Comparison of ENCODE assay signal across 27 mouse cellular contexts in the genomic region with DNA sequence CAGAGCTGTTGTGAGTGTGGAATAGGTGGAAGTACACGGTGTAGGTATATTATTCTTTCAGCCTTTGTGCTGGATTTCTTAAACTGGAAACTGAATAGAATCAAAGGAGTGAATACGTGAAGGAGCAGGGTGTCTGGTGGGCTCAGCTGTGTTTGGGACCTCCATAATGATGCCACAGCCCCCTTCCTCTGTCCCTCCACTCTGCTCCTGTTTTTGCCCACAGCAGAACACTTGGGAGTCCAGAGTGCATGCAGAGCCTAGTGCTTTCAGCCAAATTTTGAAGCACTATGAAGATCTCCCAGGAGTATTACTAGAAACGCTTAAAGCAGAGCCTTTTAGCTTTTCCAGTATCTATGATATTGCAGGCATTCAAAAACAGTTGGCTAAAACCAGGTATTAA.
DNase-seq lines count a peak whose midpoint lies in the region; ATAC-seq and TF ChIP-seq lines count a peak whose summit lies in the region.
"Had no signal": no experiment of that assay in that cellular context is flagged by ENCODE, and none has a peak within 500 bp of the region (broad histone marks: within the 10 kb centered on the region; RNA-seq: fewer than 3 reads in every experiment).

No protein-coding gene starts in this region.

- ATAC-seq in midbrain, embryonic 13.5 days: peak; percentile 67; the same call in 1 of the 2 replicates
- no peak; the same call in 1 of the 2 replicates for ATAC-seq in midbrain, postnatal 0 days (ENCODE audit: low FRiP score)
- peak; percentile 72; the same call in 1 of the 2 replicates for ATAC-seq in midbrain, embryonic 16.5 days
- peak; percentile 35; the same call in 1 of the 2 replicates for ATAC-seq in neural tube, embryonic 15.5 days (ENCODE audit: low FRiP score)

- peaks cover 22% of the 10 kb centered on the region for H3K4me1 ChIP-seq in midbrain, embryonic 13.5 days (replicated peaks)
- H3K4me1 ChIP-seq in midbrain, postnatal 0 days (ENCODE audit: insufficient read depth, low read length): no peaks in the 10 kb centered on the region
- H3K4me1 ChIP-seq in midbrain, embryonic 16.5 days (ENCODE audit: control insufficient read depth, insufficient read depth, low read length): peaks cover 7% of the 10 kb centered on the region; the same call in 1 of the 2 replicates
- peaks cover 12% of the 10 kb centered on the region for H3K4me1 ChIP-seq in neural tube, embryonic 15.5 days
- H3K4me1 ChIP-seq: embryonic facial prominence, embryonic 10.5 days; embryonic facial prominence, embryonic 13.5 days had no signal

- H3K27me3 ChIP-seq in midbrain, embryonic 13.5 days: no peaks in the 10 kb centered on the region
- H3K27me3 ChIP-seq in midbrain, postnatal 0 days (ENCODE audit: insufficient read depth, low read length): no peaks in the 10 kb centered on the region
- H3K27me3 ChIP-seq in midbrain, embryonic 16.5 days (ENCODE audit: control insufficient read depth, insufficient read depth, low read depth, low read length): no peaks in the 10 kb centered on the region
- H3K27me3 ChIP-seq in neural tube, embryonic 15.5 days (replicated peaks): no peaks in the 10 kb centered on the region
- H3K27me3 ChIP-seq: CH12.LX; embryonic facial prominence, embryonic 13.5 days; forebrain, embryonic 12.5 days; forebrain, embryonic 15.5 days; hindbrain, embryonic 12.5 days; hindbrain, embryonic 15.5 days; Patski had no signal

- no peak overlapping the region for H3K4me2 ChIP-seq in midbrain, embryonic 13.5 days (replicated peaks)
- H3K4me2 ChIP-seq in midbrain, postnatal 0 days (ENCODE audit: low read depth, low read length, poor library complexity, severe bottlenecking): no peak overlapping the region
- H3K4me2 ChIP-seq in midbrain, embryonic 16.5 days (ENCODE audit: low read length): no peak overlapping the region
- no peak overlapping the region for H3K4me2 ChIP-seq in neural tube, embryonic 15.5 days
- H3K4me2 ChIP-seq: embryonic facial prominence, embryonic 13.5 days; forebrain, embryonic 12.5 days; forebrain, embryonic 15.5 days; heart, embryonic 11.5 days; hindbrain, embryonic 12.5 days; hindbrain, embryonic 15.5 days had no signal

- H3K27ac ChIP-seq in midbrain, embryonic 13.5 days: peak overlapping the region; percentile 67
- no peak overlapping the region for H3K27ac ChIP-seq in midbrain, postnatal 0 days (ENCODE audit: low read depth, low read length)
- H3K27ac ChIP-seq in midbrain, embryonic 16.5 days (ENCODE audit: low read length): peak overlapping the region; percentile 50
- no peak overlapping the region for H3K27ac ChIP-seq in neural tube, embryonic 15.5 days (replicated peaks)
- H3K27ac ChIP-seq: embryonic facial prominence, embryonic 10.5 days; embryonic facial prominence, embryonic 13.5 days; forebrain, embryonic 12.5 days; forebrain, embryonic 15.5 days; hindbrain, embryonic 12.5 days; hindbrain, embryonic 15.5 days had no signal

- no peak overlapping the region for H3K9ac ChIP-seq in midbrain, embryonic 13.5 days (replicated peaks)
- H3K9ac ChIP-seq in midbrain, postnatal 0 days (replicated peaks; ENCODE audit: low read length, poor library complexity, severe bottlenecking): no peak overlapping the region
- H3K9ac ChIP-seq in midbrain, embryonic 16.5 days (ENCODE audit: low read depth, low read length): no peak overlapping the region
- H3K9ac ChIP-seq in neural tube, embryonic 15.5 days (replicated peaks): no peak overlapping the region
- H3K9ac ChIP-seq: embryonic facial prominence, embryonic 13.5 days; forebrain, embryonic 12.5 days; forebrain, embryonic 15.5 days; hindbrain, embryonic 12.5 days; hindbrain, embryonic 15.5 days had no signal

- H3K36me3 ChIP-seq in midbrain, embryonic 13.5 days: no peaks in the 10 kb centered on the region
- H3K36me3 ChIP-seq in midbrain, postnatal 0 days (ENCODE audit: insufficient read depth, low read length): no peaks in the 10 kb centered on the region
- no peaks in the 10 kb centered on the region for H3K36me3 ChIP-seq in midbrain, embryonic 16.5 days (ENCODE audit: control insufficient read depth, insufficient read depth, low read length)
- no peaks in the 10 kb centered on the region for H3K36me3 ChIP-seq in neural tube, embryonic 15.5 days
- H3K36me3 ChIP-seq: embryonic facial prominence, embryonic 10.5 days; embryonic facial prominence, embryonic 13.5 days; forebrain, embryonic 12.5 days; forebrain, embryonic 15.5 days; G1E; hindbrain, embryonic 12.5 days; hindbrain, embryonic 15.5 days had no signal

- TF ChIP-seq POLR2A in brain, embryonic 14.5 days (IDR thresholded peaks at IDR 0.05; ENCODE audit: borderline replicate concordance, extremely low read depth, insufficient read depth, insufficient read length, poor library complexity, severe bottlenecking): no peak

- TF ChIP-seq CTCF in midbrain, postnatal 0 days (IDR thresholded peaks at IDR 0.05): no peak
- no peak for TF ChIP-seq CTCF in brain, embryonic 14.5 days (IDR thresholded peaks at IDR 0.05; ENCODE audit: borderline replicate concordance, extremely low read depth, insufficient read depth, insufficient read length)

- H3K4me3 ChIP-seq in midbrain, embryonic 13.5 days (replicated peaks): no peak overlapping the region
- H3K4me3 ChIP-seq in midbrain, postnatal 0 days (ENCODE audit: low read depth, low read length): no peak overlapping the region
- H3K4me3 ChIP-seq in midbrain, embryonic 16.5 days (ENCODE audit: low read depth, low read length): no peak overlapping the region
- no peak overlapping the region for H3K4me3 ChIP-seq in neural tube, embryonic 15.5 days (replicated peaks)
- H3K4me3 ChIP-seq: embryonic facial prominence, embryonic 10.5 days; embryonic facial prominence, embryonic 13.5 days; erythroblast, embryonic 14.5 days; forebrain, embryonic 12.5 days; forebrain, embryonic 15.5 days; hindbrain, embryonic 12.5 days; hindbrain, embryonic 15.5 days had no signal

- no peak for DNase-seq in midbrain, postnatal 0 days (ENCODE audit: low spot score)
- DNase-seq in brain, embryonic 14.5 days (ENCODE audit: low read depth): peak; percentile 30
- DNase-seq in layer of hippocampus, postnatal 10 days (ENCODE audit: low spot score in 2 of 2): no peak
- no peak for DNase-seq in frontal cortex, postnatal 36 days (ENCODE audit: low spot score in 2 of 2)
- DNase-seq: adrenal gland, postnatal 14 days; B cell, adult 2 months; cerebellum, adult 11-12 months; cerebellum, adult 8-10 months; cerebellum, postnatal 10 days; cerebellum, postnatal 36 days; embryo, embryonic 11 days; gastrocnemius, postnatal 10 days; gastrocnemius, postnatal 36 days had no signal

- WGBS in midbrain, embryonic 13.5 days: 49% methylated on average over 3 of the region's 3 CpGs
- WGBS in midbrain, postnatal 0 days: 38% methylated on average over 3 of the region's 3 CpGs
- WGBS in midbrain, embryonic 16.5 days: 34% methylated on average over 3 of the region's 3 CpGs
- 23% methylated on average over 3 of the region's 3 CpGs for WGBS in neural tube, embryonic 15.5 days

- no peaks in the 10 kb centered on the region for H3K9me3 ChIP-seq in midbrain, embryonic 13.5 days
- no peaks in the 10 kb centered on the region for H3K9me3 ChIP-seq in midbrain, postnatal 0 days (ENCODE audit: low read length)
- no peaks in the 10 kb centered on the region for H3K9me3 ChIP-seq in midbrain, embryonic 16.5 days (replicated peaks; ENCODE audit: control insufficient read depth, low read length, poor library complexity, severe bottlenecking)
- no peaks in the 10 kb centered on the region for H3K9me3 ChIP-seq in neural tube, embryonic 15.5 days (replicated peaks)
- H3K9me3 ChIP-seq: embryonic facial prominence, embryonic 10.5 days; embryonic facial prominence, embryonic 13.5 days; forebrain, embryonic 12.5 days; forebrain, embryonic 15.5 days; hindbrain, embryonic 12.5 days; hindbrain, embryonic 15.5 days had no signal

Comparison
In these comparisons a context has a peak if more than half of its experiments do, and no peak if none do; other contexts are left out.
1. H3K27ac ChIP-seq: peak in midbrain, embryonic 13.5 days (single experiment) and midbrain, embryonic 16.5 days (single experiment); none in midbrain, postnatal 0 days (single experiment) and neural tube, embryonic 15.5 days (single experiment).